Mouse (Mus musculus): Measurements from ENCODE around the gene D430041D05Rik. TPM values are rescaled to one million over a fixed set of nuclear protein-coding genes. Genes with fewer than 3 reads are reported as not detected.

The D430041D05Rik gene
- polyA plus RNA-seq, 1 experiment from 2014 or later, result 0.18 TPM

DNA sequence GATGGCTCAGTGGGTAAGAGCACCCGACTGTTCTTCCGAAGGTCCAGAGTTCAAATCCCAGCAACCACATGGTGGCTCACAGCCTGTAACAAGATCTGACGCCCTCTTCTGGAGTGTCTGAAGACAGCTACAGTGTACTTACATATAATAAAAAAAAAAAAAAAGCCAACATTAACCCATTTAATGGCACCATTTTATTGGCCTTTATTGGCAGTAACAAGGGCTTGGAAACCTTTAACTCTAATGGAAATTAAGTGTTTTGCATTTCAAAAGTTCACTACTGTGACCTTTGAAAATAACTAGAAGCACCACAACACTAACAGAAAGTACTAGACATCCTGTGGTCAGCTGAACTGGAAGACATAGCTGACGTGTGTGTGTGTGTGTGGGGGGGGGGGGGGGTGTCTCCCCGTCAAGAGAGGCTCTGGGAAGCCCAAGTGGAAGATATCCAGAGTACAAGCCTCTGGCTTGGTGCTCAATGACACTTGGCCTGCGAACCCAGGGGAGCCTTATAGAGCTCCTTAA, 39.1 kb downstream of the D430041D05Rik start:
- no peak overlapping the region for H3K9ac ChIP-seq (ENCODE audit: low read length)
- no peaks in the 10 kb centered on the region for H3K36me3 ChIP-seq (ENCODE audit: control insufficient read depth, insufficient read depth, low read length)
- no peak overlapping the region for H3K27ac ChIP-seq (ENCODE audit: low read length)
- no peak for ATAC-seq (ENCODE audit: insufficient read depth, low FRiP score)
- no peak overlapping the region for H3K4me2 ChIP-seq (ENCODE audit: low read depth, low read length)
- 71% methylated on average over 6 of the region's 6 CpGs for WGBS
- no peaks in the 10 kb centered on the region for H3K27me3 ChIP-seq (ENCODE audit: control insufficient read depth, insufficient read depth, low read length)
- no peak overlapping the region for H3K4me3 ChIP-seq (replicated peaks; ENCODE audit: low read length)
- H3K4me1 ChIP-seq (ENCODE audit: control insufficient read depth, insufficient read depth, low read length), result no peaks in the 10 kb centered on the region
- no peaks in the 10 kb centered on the region for H3K9me3 ChIP-seq (replicated peaks; ENCODE audit: control insufficient read depth, low read length)

DNA sequence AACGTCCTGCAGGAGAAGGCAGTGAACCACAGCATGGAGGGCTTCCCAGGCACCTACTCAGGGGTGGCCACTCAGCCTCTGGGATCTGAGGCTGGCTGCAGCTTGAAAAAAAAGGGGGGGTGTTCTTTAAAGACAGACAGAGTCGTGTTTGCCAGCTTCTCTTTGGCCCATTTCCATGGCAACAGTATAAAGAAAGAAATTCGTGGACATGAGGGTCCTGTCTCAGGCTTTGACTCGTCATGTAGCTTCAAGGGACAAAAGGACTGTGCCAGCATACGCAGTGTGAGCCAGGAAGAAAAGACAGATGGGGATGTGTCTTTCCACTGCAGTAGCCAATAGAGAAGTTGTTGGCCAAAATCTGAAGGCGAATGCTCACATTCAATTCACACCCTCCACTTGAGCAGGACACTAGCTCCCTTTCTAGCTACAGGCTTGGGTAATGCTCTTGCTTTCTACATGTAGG, 42.9 kb downstream of the D430041D05Rik start:
- Histone ChIP-seq H3K4me3 (replicated peaks; ENCODE audit: low read length) (no peak overlapping the region), H3K4me2 (ENCODE audit: low read depth, low read length) (no peak overlapping the region), H3K9me3 (replicated peaks; ENCODE audit: control insufficient read depth, low read length) (no peaks in the 10 kb centered on the region), H3K27me3 (ENCODE audit: control insufficient read depth, insufficient read depth, low read length) (no peaks in the 10 kb centered on the region), H3K4me1 (ENCODE audit: control insufficient read depth, insufficient read depth, low read length) (no peaks in the 10 kb centered on the region), H3K27ac (ENCODE audit: low read length) (no peak overlapping the region), H3K36me3 (ENCODE audit: control insufficient read depth, insufficient read depth, low read length) (no peaks in the 10 kb centered on the region), H3K9ac (ENCODE audit: low read length) (no peak overlapping the region)
- peak; percentile 47; the same call in 1 of the 2 replicates for ATAC-seq (ENCODE audit: insufficient read depth, low FRiP score)
- WGBS, result 34% methylated on average over 6 of the region's 6 CpGs

GRCm38 (mm10) chr2:104367291-104367690, 43.5 kb downstream of the D430041D05Rik start:
- WGBS, result 54% methylated on average over 2 of the region's 2 CpGs
- Histone ChIP-seq H3K9ac (ENCODE audit: low read length) (no peak overlapping the region), H3K9me3 (replicated peaks; ENCODE audit: control insufficient read depth, low read length) (no peaks in the 10 kb centered on the region), H3K4me3 (replicated peaks; ENCODE audit: low read length) (no peak overlapping the region), H3K4me2 (ENCODE audit: low read depth, low read length) (no peak overlapping the region), H3K4me1 (ENCODE audit: control insufficient read depth, insufficient read depth, low read length) (no peaks in the 10 kb centered on the region), H3K36me3 (ENCODE audit: control insufficient read depth, insufficient read depth, low read length) (no peaks in the 10 kb centered on the region), H3K27ac (ENCODE audit: low read length) (no peak overlapping the region), H3K27me3 (ENCODE audit: control insufficient read depth, insufficient read depth, low read length) (no peaks in the 10 kb centered on the region)
- ATAC-seq (ENCODE audit: insufficient read depth, low FRiP score), result peak; percentile 64; the same call in 1 of the 2 replicates

DNA sequence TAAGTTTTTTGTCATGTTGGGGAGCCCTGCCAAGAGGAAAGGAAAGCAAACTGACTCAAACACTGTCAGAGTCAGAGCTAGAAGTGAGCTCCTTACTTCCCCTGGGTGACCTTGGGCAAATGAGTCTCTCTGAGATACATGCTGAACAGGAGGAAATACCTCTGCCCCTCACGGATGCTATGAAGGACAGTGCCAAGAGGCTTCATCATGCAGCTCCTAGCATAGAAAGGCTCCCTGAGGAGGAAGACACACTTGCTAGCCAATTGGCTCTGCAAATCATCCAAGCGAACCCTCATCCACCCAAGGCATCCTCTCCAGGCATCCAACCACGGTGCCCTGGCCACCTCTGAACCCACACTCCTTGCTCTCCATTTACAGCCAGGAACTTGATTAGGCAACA, 51.5 kb downstream of the D430041D05Rik start:
- H3K27me3 ChIP-seq (ENCODE audit: control insufficient read depth, insufficient read depth, low read length), result no peaks in the 10 kb centered on the region
- H3K9ac ChIP-seq (ENCODE audit: low read length), result no peak overlapping the region
- 81% methylated on average over 3 of the region's 3 CpGs for WGBS
- ATAC-seq (ENCODE audit: insufficient read depth, low FRiP score), result no peak
- H3K36me3 ChIP-seq (ENCODE audit: control insufficient read depth, insufficient read depth, low read length), result no peaks in the 10 kb centered on the region
- no peaks in the 10 kb centered on the region for H3K9me3 ChIP-seq (replicated peaks; ENCODE audit: control insufficient read depth, low read length)
- no peak overlapping the region for H3K27ac ChIP-seq (ENCODE audit: low read length)
- H3K4me3 ChIP-seq (replicated peaks; ENCODE audit: low read length), result no peak overlapping the region
- no peaks in the 10 kb centered on the region for H3K4me1 ChIP-seq (ENCODE audit: control insufficient read depth, insufficient read depth, low read length)
- no peak overlapping the region for H3K4me2 ChIP-seq (ENCODE audit: low read depth, low read length)

GRCm38 (mm10) chr2:104358881-104359280, 51.9 kb downstream of the D430041D05Rik start:
- WGBS, result 68% methylated on average over 1 of the region's 1 CpGs
- Histone ChIP-seq H3K36me3 (ENCODE audit: control insufficient read depth, insufficient read depth, low read length) (no peaks in the 10 kb centered on the region), H3K27me3 (ENCODE audit: control insufficient read depth, insufficient read depth, low read length) (no peaks in the 10 kb centered on the region), H3K27ac (ENCODE audit: low read length) (no peak overlapping the region), H3K4me2 (ENCODE audit: low read depth, low read length) (no peak overlapping the region), H3K4me3 (replicated peaks; ENCODE audit: low read length) (no peak overlapping the region), H3K9me3 (replicated peaks; ENCODE audit: control insufficient read depth, low read length) (no peaks in the 10 kb centered on the region), H3K9ac (ENCODE audit: low read length) (no peak overlapping the region), H3K4me1 (ENCODE audit: control insufficient read depth, insufficient read depth, low read length) (no peaks in the 10 kb centered on the region)
- no peak for ATAC-seq (ENCODE audit: insufficient read depth, low FRiP score)

- H3K4me1 ChIP-seq (ENCODE audit: control insufficient read depth, insufficient read depth, low read length), result no peaks in the 10 kb centered on the region
- no peaks in the 10 kb centered on the region for H3K27me3 ChIP-seq (ENCODE audit: control insufficient read depth, insufficient read depth, low read length)
- no peak for ATAC-seq (ENCODE audit: insufficient read depth, low FRiP score)
- no peak overlapping the region for H3K4me3 ChIP-seq (replicated peaks; ENCODE audit: low read length)
- WGBS, result 74% methylated on average over 4 of the region's 4 CpGs
- H3K27ac ChIP-seq (ENCODE audit: low read length), result no peak overlapping the region
- no peaks in the 10 kb centered on the region for H3K36me3 ChIP-seq (ENCODE audit: control insufficient read depth, insufficient read depth, low read length)
- H3K9ac ChIP-seq (ENCODE audit: low read length), result no peak overlapping the region
- no peaks in the 10 kb centered on the region for H3K9me3 ChIP-seq (replicated peaks; ENCODE audit: control insufficient read depth, low read length)
- H3K4me2 ChIP-seq (ENCODE audit: low read depth, low read length), result no peak overlapping the region
Observed at GRCm38 (mm10) chr2:104356531-104356930, 54.3 kb downstream of the D430041D05Rik start.

- Histone ChIP-seq H3K4me1 (ENCODE audit: control insufficient read depth, insufficient read depth, low read length) (no peaks in the 10 kb centered on the region), H3K4me2 (ENCODE audit: low read depth, low read length) (no peak overlapping the region), H3K27me3 (ENCODE audit: control insufficient read depth, insufficient read depth, low read length) (no peaks in the 10 kb centered on the region), H3K27ac (ENCODE audit: low read length) (no peak overlapping the region), H3K9ac (ENCODE audit: low read length) (no peak overlapping the region), H3K9me3 (replicated peaks; ENCODE audit: control insufficient read depth, low read length) (no peaks in the 10 kb centered on the region), H3K4me3 (replicated peaks; ENCODE audit: low read length) (no peak overlapping the region), H3K36me3 (ENCODE audit: control insufficient read depth, insufficient read depth, low read length) (no peaks in the 10 kb centered on the region)
- ATAC-seq (ENCODE audit: insufficient read depth, low FRiP score), result no peak
Observed at GRCm38 (mm10) chr2:104354117-104354516, 56.7 kb downstream of the D430041D05Rik start.

- H3K4me1 ChIP-seq (ENCODE audit: control insufficient read depth, insufficient read depth, low read length), result no peaks in the 10 kb centered on the region
- H3K9ac ChIP-seq (ENCODE audit: low read length), result no peak overlapping the region
- H3K4me3 ChIP-seq (replicated peaks; ENCODE audit: low read length), result no peak overlapping the region
- no peaks in the 10 kb centered on the region for H3K27me3 ChIP-seq (ENCODE audit: control insufficient read depth, insufficient read depth, low read length)
- no peaks in the 10 kb centered on the region for H3K9me3 ChIP-seq (replicated peaks; ENCODE audit: control insufficient read depth, low read length)
- 91% methylated on average over 1 of the region's 1 CpGs for WGBS
- no peak for ATAC-seq (ENCODE audit: insufficient read depth, low FRiP score)
- H3K36me3 ChIP-seq (ENCODE audit: control insufficient read depth, insufficient read depth, low read length), result no peaks in the 10 kb centered on the region
- H3K4me2 ChIP-seq (ENCODE audit: low read depth, low read length), result no peak overlapping the region
- H3K27ac ChIP-seq (ENCODE audit: low read length), result no peak overlapping the region
Observed at GRCm38 (mm10) chr2:104352204-104352493, 58.7 kb downstream of the D430041D05Rik start.

DNA sequence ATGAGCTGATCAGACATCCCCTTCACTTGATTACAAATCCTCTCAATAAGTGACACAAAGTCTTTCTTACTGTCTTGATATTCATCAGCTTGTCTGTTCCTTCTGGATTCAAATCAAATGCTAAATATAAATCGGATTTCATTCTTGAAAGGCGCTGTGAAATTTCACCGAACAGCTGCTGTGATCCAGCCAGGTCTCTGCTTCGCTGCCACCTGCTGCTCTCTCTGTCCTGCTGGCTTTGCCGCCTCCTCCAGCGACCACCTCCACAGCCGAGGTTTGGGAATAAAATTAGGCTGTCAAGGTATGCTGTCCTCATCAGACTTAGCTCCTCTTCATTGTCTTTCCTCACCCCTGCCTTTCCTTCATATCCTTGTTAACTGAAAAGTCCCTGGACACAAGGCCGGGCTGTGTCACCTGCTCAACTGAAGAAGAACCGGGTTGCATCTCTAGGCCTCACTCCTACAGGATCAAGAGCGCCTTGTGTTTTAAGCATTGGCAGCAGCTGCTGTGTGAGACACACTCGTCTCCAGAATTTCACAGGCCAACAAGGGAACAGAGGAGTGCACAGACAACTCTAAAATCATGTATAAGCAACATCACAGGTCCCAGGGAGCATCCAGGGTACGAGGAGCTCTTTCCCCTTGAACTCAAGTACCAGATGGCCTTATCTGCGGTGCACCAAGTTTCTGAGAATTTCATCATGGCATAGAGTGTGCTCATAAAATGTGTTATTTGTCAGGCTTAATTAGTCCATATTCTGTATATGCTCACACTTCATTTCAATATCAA, 59.2 kb downstream of the D430041D05Rik start:
- Histone ChIP-seq H3K36me3 (ENCODE audit: control insufficient read depth, insufficient read depth, low read length) (no peaks in the 10 kb centered on the region), H3K4me3 (replicated peaks; ENCODE audit: low read length) (no peak overlapping the region), H3K9me3 (replicated peaks; ENCODE audit: control insufficient read depth, low read length) (no peaks in the 10 kb centered on the region), H3K4me2 (ENCODE audit: low read depth, low read length) (no peak overlapping the region), H3K9ac (ENCODE audit: low read length) (no peak overlapping the region), H3K27ac (ENCODE audit: low read length) (no peak overlapping the region), H3K27me3 (ENCODE audit: control insufficient read depth, insufficient read depth, low read length) (no peaks in the 10 kb centered on the region), H3K4me1 (ENCODE audit: control insufficient read depth, insufficient read depth, low read length) (no peaks in the 10 kb centered on the region)
- WGBS, result 77% methylated on average over 13 of the region's 13 CpGs
- no peak for ATAC-seq (ENCODE audit: insufficient read depth, low FRiP score)
